Mouse (Mus musculus): ENCODE measurements around the gene Olfr8.
"Not testable (repeated sequence)": the region's sequence is repeated elsewhere in the genome, so short reads cannot be mapped to it uniquely, and the experiment has no call there.

Gene Olfr8

GRCm38 (mm10) chr10:78950336-78950735 lies at the start of gene Olfr8:
Gene Olfr8 (plus strand): TSS chr10:78950636.
- DNase-seq (ENCODE audit: low spot score): not testable (repeated sequence)

GRCm38 (mm10) chr10:78912871-78913270 lies 37.6 kb upstream of the Olfr8 start, which contains the start of gene Olfr1354:
Gene Olfr1354 (plus strand): TSS chr10:78913171.
- DNase-seq (ENCODE audit: low spot score): not testable (repeated sequence)

GRCm38 (mm10) chr10:78963009-78963408 lies 12.6 kb downstream of the Olfr8 start, which contains the start of gene Olfr1353:
Gene Olfr1353 (plus strand): TSS chr10:78963309.
- not testable (repeated sequence) for DNase-seq (ENCODE audit: low spot score)

- no peak for DNase-seq (ENCODE audit: low spot score)
These were observed 30.3 kb downstream of the Olfr8 start, which contains the start of gene Olfr1352 for GRCm38 (mm10) chr10:78980750-78981149. Gene Olfr1352 (plus strand): TSS chr10:78981050.

All from ovary, postnatal 10 days (tissue).